Mouse (Mus musculus): ENCODE measurements around the gene Trpm8.

The Trpm8 gene

GRCm38 (mm10) chr1:88434057-88434456 is 156.6 kb downstream of the Trpm8 start:
- DNase-seq (ENCODE audit: low spot score), result no peak

GRCm38 (mm10) chr1:88437206-88438126 is 160.0 kb downstream of the Trpm8 start:
- peak; percentile 79 for DNase-seq (ENCODE audit: low spot score)

All from lung, postnatal 25 days (tissue).